Mouse (Mus musculus): Measurements from ENCODE around the gene Ppwd1. TPM values are rescaled to one million over a fixed set of nuclear protein-coding genes. Genes with fewer than 3 reads are reported as not detected.

Ppwd1 gene
- polyA plus RNA-seq, 1 experiment: 57.4 TPM

DNA sequence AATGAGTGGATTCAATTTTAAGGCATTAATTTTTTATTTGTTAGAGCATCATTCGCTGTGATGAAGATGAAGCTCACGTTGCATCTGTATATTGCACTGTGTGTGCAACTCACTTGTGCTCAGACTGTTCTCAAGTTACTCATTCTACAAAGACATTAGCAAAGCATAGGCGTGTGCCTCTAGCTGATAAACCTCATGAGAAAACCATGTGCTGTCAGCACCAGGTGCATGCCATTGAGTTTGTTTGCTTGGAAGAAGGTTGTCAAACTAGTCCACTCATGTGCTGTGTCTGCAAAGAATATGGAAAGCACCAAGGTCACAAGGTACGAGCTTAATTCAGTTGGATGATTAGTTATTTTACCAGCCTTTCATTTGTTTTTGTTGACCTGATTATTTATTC lies 41.3 kb downstream of the Ppwd1 start:
- no peaks in the 10 kb centered on the region for H3K4me1 ChIP-seq (ENCODE audit: control insufficient read depth, insufficient read depth, low read length)

DNA sequence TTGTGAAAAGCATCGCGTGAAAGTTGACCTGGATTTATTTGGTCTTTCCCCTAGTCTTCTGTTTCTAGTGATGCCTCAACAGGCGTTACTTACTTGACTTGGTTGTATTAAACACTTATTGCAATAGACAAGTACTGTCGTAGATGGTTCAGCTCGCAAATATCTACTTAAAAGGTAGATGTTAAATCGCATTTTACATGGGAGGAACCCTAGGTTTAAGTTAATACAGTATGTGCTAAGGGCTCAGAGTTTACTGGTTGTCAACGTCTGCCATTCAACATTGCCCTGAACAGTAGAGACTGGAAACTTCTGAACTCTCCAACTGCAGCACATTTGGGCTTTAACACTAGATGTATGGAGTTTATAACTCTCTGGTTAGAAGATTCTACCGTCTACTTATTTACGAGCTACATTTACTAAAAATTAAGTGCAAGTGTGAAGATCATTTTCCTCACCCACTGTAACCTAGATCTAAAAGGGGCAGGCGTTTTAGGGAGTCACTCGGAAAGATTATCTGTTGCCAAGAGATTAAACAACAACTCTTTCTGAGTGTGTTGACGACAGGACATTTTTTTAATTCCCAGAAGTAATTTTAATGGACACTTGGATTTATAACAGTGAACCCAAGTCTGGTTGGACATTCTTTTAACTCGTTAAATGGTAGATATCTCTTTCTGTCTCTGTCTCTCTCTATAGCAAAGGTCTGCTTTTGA lies 49.3 kb downstream of the Ppwd1 start:
- H3K36me3 ChIP-seq (ENCODE audit: control insufficient read depth, insufficient read depth, low read length, poor library complexity, severe bottlenecking): peaks cover 2% of the 10 kb centered on the region
- peak overlapping the region; percentile 32; the same call in 1 of the 2 replicates for H3K27ac ChIP-seq (ENCODE audit: insufficient read depth, low read length)

More for the DNA sequence above, 41.3 kb downstream of the Ppwd1 start:
- Histone ChIP-seq H3K36me3 (ENCODE audit: control insufficient read depth, insufficient read depth, low read length, poor library complexity, severe bottlenecking) (peaks cover 27% of the 10 kb centered on the region), H3K4me3 (ENCODE audit: low read depth, low read length) (no peak overlapping the region), H3K9me3 (replicated peaks; ENCODE audit: control insufficient read depth, insufficient read depth, low read length, poor library complexity, severe bottlenecking) (no peaks in the 10 kb centered on the region), H3K9ac (ENCODE audit: low read depth, poor library complexity, severe bottlenecking) (no peak overlapping the region), H3K27me3 (ENCODE audit: control insufficient read depth, insufficient read depth, low read length, poor library complexity, severe bottlenecking) (no peaks in the 10 kb centered on the region), H3K27ac (ENCODE audit: insufficient read depth, low read length) (no peak overlapping the region)
- TF ChIP-seq EP300 (IDR thresholded peaks at IDR 0.05; ENCODE audit: insufficient read depth, low read depth, low read length) (no peak), POLR2A (IDR thresholded peaks at IDR 0.05; ENCODE audit: insufficient read depth, low read length) (no peak), CTCF (IDR thresholded peaks at IDR 0.05; ENCODE audit: low read depth, low read length) (no peak)

DNA sequence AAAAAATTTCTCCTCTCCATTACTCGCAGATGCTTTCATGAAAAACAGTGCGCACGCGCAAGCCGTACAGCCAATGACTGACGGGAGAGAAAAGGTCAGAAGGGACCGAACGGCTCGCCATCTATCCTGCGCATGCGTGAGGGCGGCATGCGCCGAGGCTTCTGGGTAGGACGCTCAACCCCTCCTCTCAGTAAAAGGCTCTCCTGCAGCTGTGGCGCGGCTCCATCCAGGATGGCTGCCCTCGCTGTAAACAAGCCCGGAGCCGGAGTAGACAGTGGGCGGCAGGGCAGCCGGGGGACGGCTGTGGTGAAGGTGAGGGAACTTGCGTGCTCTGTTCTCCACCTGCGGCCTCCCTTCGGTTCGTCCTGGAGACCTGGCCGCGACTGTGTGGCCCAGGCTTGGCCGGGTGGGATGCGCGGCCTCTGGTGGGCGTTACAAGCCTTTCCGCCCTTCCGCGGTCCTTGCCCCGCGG lies 50.0 kb downstream of the Ppwd1 start, which contains the start of gene Trim23:
Trim23 (plus strand) TSS at position 148 of the 472 bp plus-strand sequence.
- H3K9me3 ChIP-seq (replicated peaks; ENCODE audit: control insufficient read depth, insufficient read depth, low read length, poor library complexity, severe bottlenecking): no peaks in the 10 kb centered on the region
- peak within 1 kb of the TSS; percentile 70 for H3K9ac ChIP-seq (ENCODE audit: low read depth, poor library complexity, severe bottlenecking)
- peaks cover 5% of the 10 kb centered on the region for H3K36me3 ChIP-seq (ENCODE audit: control insufficient read depth, insufficient read depth, low read length, poor library complexity, severe bottlenecking)
- H3K27ac ChIP-seq (ENCODE audit: insufficient read depth, low read length): peak within 1 kb of the TSS; percentile 39
- H3K4me3 ChIP-seq (ENCODE audit: low read depth, low read length): peak within 1 kb of the TSS; percentile 92
- TF ChIP-seq EP300 (IDR thresholded peaks at IDR 0.05; ENCODE audit: insufficient read depth, low read depth, low read length) (no peak), CTCF (IDR thresholded peaks at IDR 0.05; ENCODE audit: low read depth, low read length) (peak; percentile 0), POLR2A (IDR thresholded peaks at IDR 0.05; ENCODE audit: insufficient read depth, low read length) (peak; percentile 91)
- H3K4me1 ChIP-seq (ENCODE audit: control insufficient read depth, insufficient read depth, low read length): no peaks in the 10 kb centered on the region
- no peaks in the 10 kb centered on the region for H3K27me3 ChIP-seq (ENCODE audit: control insufficient read depth, insufficient read depth, low read length, poor library complexity, severe bottlenecking)

More for the DNA sequence above, 49.3 kb downstream of the Ppwd1 start:
- Histone ChIP-seq H3K4me3 (ENCODE audit: low read depth, low read length) (peak overlapping the region; percentile 92), H3K4me1 (ENCODE audit: control insufficient read depth, insufficient read depth, low read length) (no peaks in the 10 kb centered on the region), H3K27me3 (ENCODE audit: control insufficient read depth, insufficient read depth, low read length, poor library complexity, severe bottlenecking) (no peaks in the 10 kb centered on the region), H3K9ac (ENCODE audit: low read depth, poor library complexity, severe bottlenecking) (peak overlapping the region; percentile 70), H3K9me3 (replicated peaks; ENCODE audit: control insufficient read depth, insufficient read depth, low read length, poor library complexity, severe bottlenecking) (no peaks in the 10 kb centered on the region)
- TF ChIP-seq POLR2A (IDR thresholded peaks at IDR 0.05; ENCODE audit: insufficient read depth, low read length) (no peak), CTCF (IDR thresholded peaks at IDR 0.05; ENCODE audit: low read depth, low read length) (no peak)

DNA sequence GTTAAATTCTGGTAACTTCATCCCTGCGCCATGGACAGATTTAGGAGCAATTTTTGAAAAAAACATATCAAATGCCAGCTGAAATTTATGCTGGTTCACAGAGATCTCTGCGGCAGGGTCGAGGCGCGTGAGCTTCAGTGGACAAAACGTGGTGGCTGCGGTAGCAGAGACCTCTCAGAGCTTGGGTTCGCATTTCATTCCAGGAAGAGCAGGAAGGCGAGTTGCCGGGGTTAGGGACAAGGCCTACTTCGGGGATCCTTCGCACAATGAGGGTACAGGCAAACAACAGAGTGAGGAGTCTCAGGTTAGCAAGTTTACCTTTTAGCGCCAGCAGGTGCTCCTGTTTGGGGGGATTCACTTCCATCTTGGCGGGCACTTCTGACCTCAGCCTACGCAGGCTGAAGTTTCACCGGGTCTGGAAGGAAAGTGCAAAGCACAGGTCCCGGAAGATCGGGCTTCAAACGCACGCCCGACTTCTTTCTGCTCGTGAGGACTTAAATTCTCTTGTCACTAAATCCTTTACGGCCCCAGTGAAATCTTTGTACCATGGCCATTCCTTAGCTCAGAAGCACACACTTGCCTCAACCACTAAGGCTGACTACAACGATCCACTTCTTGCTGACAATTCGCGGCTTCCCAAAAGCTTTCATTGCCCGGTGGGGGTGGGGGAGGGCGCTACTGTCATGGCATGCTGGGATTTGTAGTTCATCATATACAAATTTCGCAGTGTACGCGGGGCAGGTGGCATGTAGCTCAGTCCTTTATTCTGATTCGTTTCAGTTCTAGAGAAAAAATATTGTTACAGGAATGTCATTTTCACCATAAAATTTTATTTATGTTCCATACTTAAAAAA lies 50.6 kb downstream of the Ppwd1 start, which contains the start of gene Trappc13:
Trappc13 (minus strand) TSS at position 674 of the 854 bp plus-strand sequence.
- no peaks in the 10 kb centered on the region for H3K27me3 ChIP-seq (ENCODE audit: control insufficient read depth, insufficient read depth, low read length, poor library complexity, severe bottlenecking)
- peak within 1 kb of the TSS; percentile 92 for H3K4me3 ChIP-seq (ENCODE audit: low read depth, low read length)
- peak within 1 kb of the TSS; percentile 39 for H3K27ac ChIP-seq (ENCODE audit: insufficient read depth, low read length)
- TF ChIP-seq CTCF (IDR thresholded peaks at IDR 0.05; ENCODE audit: low read depth, low read length) (no peak), EP300 (IDR thresholded peaks at IDR 0.05; ENCODE audit: insufficient read depth, low read depth, low read length) (no peak), POLR2A (IDR thresholded peaks at IDR 0.05; ENCODE audit: insufficient read depth, low read length) (peak; percentile 92)
- peak within 1 kb of the TSS; percentile 70 for H3K9ac ChIP-seq (ENCODE audit: low read depth, poor library complexity, severe bottlenecking)
- no peaks in the 10 kb centered on the region for H3K9me3 ChIP-seq (replicated peaks; ENCODE audit: control insufficient read depth, insufficient read depth, low read length, poor library complexity, severe bottlenecking)
- no peaks in the 10 kb centered on the region for H3K4me1 ChIP-seq (ENCODE audit: control insufficient read depth, insufficient read depth, low read length)
- peaks cover 5% of the 10 kb centered on the region for H3K36me3 ChIP-seq (ENCODE audit: control insufficient read depth, insufficient read depth, low read length, poor library complexity, severe bottlenecking)

DNA sequence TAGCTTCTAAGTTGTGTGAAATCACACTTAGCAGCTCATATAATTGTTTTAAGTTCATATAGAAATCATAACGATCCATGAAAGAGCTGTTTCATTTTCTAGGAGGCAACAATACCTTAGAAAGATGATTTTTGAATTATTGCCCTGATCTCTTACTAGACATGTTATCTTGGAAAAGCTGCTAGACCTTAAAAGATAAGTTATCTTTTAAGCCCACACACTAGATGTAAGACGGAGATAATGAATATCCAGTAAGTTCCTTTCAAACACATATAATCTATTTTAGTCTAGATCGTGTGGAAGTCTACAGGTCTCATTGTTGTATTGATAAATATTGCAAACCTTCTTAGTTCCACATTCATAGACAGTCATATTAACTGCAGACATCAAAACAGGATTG lies 51.8 kb downstream of the Ppwd1 start:
- Histone ChIP-seq H3K27me3 (ENCODE audit: control insufficient read depth, insufficient read depth, low read length, poor library complexity, severe bottlenecking) (no peaks in the 10 kb centered on the region), H3K9ac (ENCODE audit: low read depth, poor library complexity, severe bottlenecking) (0 out of 2 replicates have a peak overlapping the region, but pooled peaks have one; percentile 39), H3K9me3 (replicated peaks; ENCODE audit: control insufficient read depth, insufficient read depth, low read length, poor library complexity, severe bottlenecking) (no peaks in the 10 kb centered on the region), H3K4me1 (ENCODE audit: control insufficient read depth, insufficient read depth, low read length) (no peaks in the 10 kb centered on the region), H3K27ac (ENCODE audit: insufficient read depth, low read length) (no peak overlapping the region), H3K4me3 (ENCODE audit: low read depth, low read length) (peak overlapping the region; percentile 28), H3K36me3 (ENCODE audit: control insufficient read depth, insufficient read depth, low read length, poor library complexity, severe bottlenecking) (peaks cover 5% of the 10 kb centered on the region)
- TF ChIP-seq POLR2A (IDR thresholded peaks at IDR 0.05; ENCODE audit: insufficient read depth, low read length) (no peak), EP300 (IDR thresholded peaks at IDR 0.05; ENCODE audit: insufficient read depth, low read depth, low read length) (no peak), CTCF (IDR thresholded peaks at IDR 0.05; ENCODE audit: low read depth, low read length) (no peak)

Measured in ES-Bruce4 (cell line).